Mouse (Mus musculus) C2C12 (cell line): ENCODE results near the gene S1pr2.

Experiments
- CEBPB ChIP-seq: IDR thresholded peaks from one replicate; pipeline ENCODE4 v1.6.1; 2011; ENCODE audit warnings: low read depth, mild to moderate bottlenecking, control low read depth, moderate library complexity
- CTCF ChIP-seq: IDR thresholded peaks from one replicate; pipeline ENCODE4 v1.5.1; 2011; ENCODE audit not compliant: control insufficient read depth, insufficient read depth, insufficient read length
- FOSL1 ChIP-seq: IDR thresholded peaks from one replicate; pipeline ENCODE4 v1.8.0; 2011; ENCODE audit warnings: mild to moderate bottlenecking, low read length; ENCODE audit not compliant: poor library complexity, insufficient read depth, severe bottlenecking
- MAX ChIP-seq: IDR thresholded peaks from one replicate; pipeline ENCODE4 v1.6.1; 2011; ENCODE audit warnings: mild to moderate bottlenecking, control low read depth
- MYOD1 ChIP-seq: IDR thresholded peaks from one replicate; pipeline ENCODE4 v1.6.1; 2011; ENCODE audit warnings: low read depth; ENCODE audit not compliant: control insufficient read depth, insufficient read length
- MYOG ChIP-seq: IDR thresholded peaks from one replicate; pipeline ENCODE4 v1.6.1; 2011; ENCODE audit not compliant: control insufficient read depth, insufficient read length; ENCODE audit errors: extremely low read depth
- USF1 ChIP-seq: IDR thresholded peaks from one replicate; pipeline ENCODE4 v1.6.1; 2011; ENCODE audit warnings: low read depth, mild to moderate bottlenecking, control low read depth, moderate library complexity

- TF ChIP-seq MAX (no peak), CTCF (no peak), MYOD1 (no peak), USF1 (no peak), MYOG (no peak), FOSL1 (no peak), CEBPB (no peak)
Observed at GRCm38 (mm10) chr9:20987953-20988352, 11.4 kb upstream of the S1pr2 start.
